Mouse (Mus musculus) B cell, adult 2 months (primary cell): ENCODE results near the gene Apol7a.
A peak's percentile ranks its signal among the peaks of the same experiment; 100 is the strongest.

Source experiments
- DNase-seq, 2 experiments: peaks; one replicate each; pipeline ENCODE4 v3.0.0; 2022

Gene Apol7a

GRCm38 (mm10) chr15:77343527-77344091 lies 55.3 kb downstream of the Apol7a start:
- DNase-seq, result peak; percentile 32 to 35

- DNase-seq, result no peak
These were observed 55.9 kb downstream of the Apol7a start for GRCm38 (mm10) chr15:77342962-77343526.

GRCm38 (mm10) chr15:77342005-77342404 lies 56.9 kb downstream of the Apol7a start:
- DNase-seq, result no peak

- DNase-seq, result no peak
These were observed 58.3 kb downstream of the Apol7a start for GRCm38 (mm10) chr15:77340581-77340980.

GRCm38 (mm10) chr15:77338924-77339429 lies 59.9 kb downstream of the Apol7a start:
- no peak for DNase-seq

GRCm38 (mm10) chr15:77338451-77338850 lies 60.5 kb downstream of the Apol7a start:
- no peak for DNase-seq
